Mouse (Mus musculus): ENCODE data around the gene Scn9a.
A peak's percentile ranks its signal among the peaks of the same experiment; 100 is the strongest.

Gene Scn9a

DNA sequence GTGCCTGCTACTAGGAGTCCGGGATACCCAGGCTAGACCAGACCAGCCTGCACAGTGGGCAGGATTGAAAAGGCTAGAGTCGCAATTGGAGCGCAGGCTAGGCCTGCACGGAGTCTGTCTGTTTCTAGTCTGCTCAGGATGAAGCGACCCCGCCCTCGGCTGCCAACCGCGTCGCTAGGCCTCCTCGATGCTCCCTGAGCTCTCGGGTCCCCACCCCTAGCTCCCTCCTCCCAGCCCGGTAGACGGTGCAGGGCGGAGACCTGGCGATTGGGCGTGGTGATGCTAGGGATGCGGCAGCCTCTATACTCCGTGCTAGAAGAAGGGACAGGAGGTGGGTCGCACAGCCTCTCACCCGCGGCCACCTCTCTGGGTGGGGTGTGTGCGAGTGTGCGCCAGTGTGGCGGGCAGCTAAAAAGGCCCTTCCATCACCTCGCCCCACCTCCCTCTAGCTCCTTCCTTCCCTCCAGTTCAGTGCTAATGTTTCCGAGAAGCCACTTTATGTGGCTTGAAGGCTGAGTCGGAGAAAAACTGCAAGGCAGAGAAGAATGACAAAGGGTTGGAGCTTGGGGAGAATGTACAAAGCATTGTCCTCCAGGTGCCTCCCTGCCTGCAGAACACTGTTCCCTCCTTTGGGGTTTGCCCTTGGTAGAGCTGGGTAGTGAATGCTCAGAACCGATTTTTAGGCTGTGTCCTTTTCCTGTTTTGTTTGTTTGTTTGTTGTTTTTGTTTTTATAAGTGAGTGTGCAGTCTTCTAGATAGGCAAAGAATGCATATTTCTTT lies at the start of gene Scn9a:
Gene Scn9a, minus strand, starts transcription at position 383 of the 780 bp plus-strand sequence.
- peak in 1 of 2 experiments; percentile 16 for DNase-seq

DNA sequence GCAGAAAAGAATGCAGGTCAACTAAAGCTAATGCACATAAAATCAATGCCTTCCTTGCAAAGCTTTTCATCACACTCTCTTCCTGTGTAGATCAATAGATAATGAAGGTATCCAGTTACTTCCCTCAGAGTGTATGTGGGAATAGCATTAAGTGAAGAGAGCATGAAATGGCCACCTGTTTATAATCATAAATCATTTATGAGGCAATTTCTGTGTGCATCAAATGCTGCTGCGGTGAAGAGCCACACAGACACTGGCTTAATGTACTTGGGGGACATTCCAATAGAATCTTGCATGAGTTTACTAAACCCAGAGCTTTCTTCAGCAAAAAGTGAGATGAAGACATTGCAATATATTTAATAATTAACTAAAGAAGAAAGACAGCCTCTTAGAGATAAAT lies 27.2 kb upstream of the Scn9a start:
- no peak for DNase-seq

DNA sequence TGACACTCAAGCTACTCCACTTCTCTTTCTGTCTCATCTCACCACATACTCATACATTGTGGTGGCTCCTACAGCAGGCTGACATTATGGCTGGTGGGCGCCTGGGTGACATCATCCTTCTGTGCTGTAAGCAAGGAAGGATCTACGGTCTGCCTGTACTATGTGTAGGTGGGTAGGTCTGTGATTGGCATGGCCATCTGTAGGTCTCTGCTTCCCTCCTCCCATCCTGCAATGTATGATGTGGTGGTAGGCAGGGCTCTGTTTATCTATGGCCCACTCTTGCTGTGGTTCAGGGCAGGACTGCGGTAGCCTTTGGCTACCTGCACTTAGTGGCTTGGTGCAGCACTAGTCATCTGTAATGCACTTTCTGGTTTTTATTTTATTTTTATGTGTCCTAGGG lies 21.7 kb upstream of the Scn9a start:
- no peak for DNase-seq

GRCm38 (mm10) chr2:66655431-66655830 lies 20.7 kb upstream of the Scn9a start:
- peak in 1 of 2 experiments; percentile 27 for DNase-seq

- DNase-seq: no peak
Measured at GRCm38 (mm10) chr2:66644384-66644783, 9.6 kb upstream of the Scn9a start.

DNA sequence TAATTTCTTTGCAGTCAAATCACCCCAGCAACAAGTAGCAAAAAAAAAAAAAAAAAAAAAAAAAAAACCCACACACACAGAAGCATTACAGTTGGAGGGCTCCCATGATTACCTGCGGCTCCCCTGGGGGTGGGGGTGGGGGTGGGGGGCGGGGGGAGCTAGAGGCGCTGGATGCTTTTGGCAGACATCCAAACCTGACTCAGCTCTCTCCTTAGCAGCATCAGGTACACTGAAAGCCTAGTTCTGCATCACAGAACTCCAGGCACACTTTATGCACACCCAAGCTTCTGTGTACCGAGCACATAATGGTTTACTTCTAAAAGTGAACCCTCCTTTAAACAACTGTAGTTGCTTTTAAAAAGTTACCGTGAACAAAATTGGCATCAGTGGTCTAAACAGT lies 2.0 kb downstream of the Scn9a start:
- no peak for DNase-seq

GRCm38 (mm10) chr2:66611091-66611490 lies 23.7 kb downstream of the Scn9a start:
- DNase-seq: no peak

- no peak for DNase-seq
Measured at GRCm38 (mm10) chr2:66597313-66597712, 37.4 kb downstream of the Scn9a start.

DNA sequence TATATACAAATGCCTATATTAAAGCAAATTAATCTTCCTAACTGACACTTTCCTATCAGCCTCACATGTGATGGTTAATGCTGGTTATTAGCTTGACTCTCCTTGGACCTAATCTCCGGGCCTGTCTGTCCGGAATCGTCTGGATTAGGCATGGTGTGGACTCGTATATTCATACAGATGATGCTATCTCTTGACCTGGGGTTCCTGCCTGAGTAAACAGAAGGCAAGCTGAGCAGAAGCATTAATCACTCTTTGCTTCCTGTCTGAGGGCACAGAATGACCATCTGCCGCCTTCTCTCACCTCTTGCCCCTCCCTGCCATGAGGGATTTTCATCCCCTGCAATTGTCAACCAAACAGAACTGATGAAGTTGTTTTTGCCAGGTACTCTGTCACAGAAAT lies 38.6 kb downstream of the Scn9a start:
- no peak for DNase-seq

DNA sequence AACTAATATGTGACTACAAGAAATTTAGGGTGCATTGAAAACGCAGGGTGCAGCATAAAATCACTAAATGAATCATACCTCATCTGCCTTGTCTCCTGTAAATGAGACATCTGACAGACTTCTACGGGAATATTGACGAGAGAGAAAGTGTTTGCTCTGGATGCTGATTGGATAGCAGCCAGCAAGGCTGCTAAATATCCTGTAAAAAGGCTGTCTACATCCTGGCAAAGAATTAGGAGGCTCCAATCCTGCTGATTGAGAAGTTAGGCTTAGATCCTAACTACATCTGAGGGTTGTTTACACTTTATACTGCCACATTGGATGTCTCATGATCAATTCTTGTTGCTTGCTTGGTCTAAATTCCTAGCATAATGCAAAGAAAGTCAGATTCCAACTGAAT lies 44.6 kb downstream of the Scn9a start:
- DNase-seq: no peak

DNA sequence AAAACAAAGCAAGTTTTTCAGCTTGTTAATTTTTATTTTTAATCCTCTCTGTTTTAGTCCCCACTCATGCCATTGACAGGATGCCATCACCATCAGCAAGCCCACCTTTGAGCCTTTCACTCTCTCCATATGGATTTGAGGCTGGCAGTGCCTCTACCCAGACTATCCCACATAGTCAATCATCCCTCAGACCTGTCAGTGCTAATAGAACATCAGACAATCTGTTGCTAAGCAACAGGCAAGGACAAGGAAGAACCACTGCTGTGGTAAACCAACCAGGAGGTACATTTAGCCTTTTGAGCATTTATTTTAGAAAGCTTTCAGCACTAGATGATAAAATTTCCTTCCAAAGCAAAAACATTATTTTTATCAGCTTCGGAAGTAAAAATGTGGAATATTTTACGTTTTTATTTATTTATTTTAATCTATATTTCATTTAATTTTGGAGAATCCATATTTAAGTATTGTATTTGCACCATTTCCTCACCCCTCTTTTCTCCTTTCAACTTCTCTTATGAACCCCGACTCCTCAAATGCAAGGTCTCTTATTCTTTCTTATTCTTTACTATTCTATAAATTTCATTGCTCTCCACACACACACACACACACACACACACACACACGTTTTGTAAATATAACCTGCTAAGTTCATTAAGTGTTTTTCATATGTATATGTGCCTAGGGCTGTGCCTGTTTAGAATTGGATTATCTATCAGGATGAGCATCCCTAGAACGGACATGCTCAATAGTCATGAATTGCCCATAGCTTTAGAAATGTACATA lies 54.5 kb downstream of the Scn9a start:
- DNase-seq: no peak

- DNase-seq: no peak
Measured at GRCm38 (mm10) chr2:66548254-66548653, 86.5 kb downstream of the Scn9a start.

DNA sequence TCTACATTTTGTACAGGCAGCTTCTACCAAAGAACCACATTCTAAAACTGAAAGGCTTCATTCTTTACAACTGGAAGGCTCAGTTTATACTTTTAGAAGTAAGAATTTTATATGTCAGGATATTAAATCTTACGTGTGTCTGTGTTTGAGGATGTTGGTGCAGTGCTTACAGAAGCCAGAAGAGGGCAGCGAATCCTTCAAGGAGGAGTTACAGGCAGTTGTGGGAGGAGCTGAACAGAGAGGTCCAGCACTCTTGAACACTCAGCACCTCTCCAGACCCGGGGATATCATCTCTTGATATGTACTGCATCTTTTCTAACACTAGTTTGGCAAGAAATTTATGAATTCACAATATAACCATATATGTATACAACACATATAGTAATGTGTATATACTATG lies 114.8 kb downstream of the Scn9a start:
- no peak for DNase-seq

- no peak for DNase-seq
Measured at GRCm38 (mm10) chr2:66511424-66511823, 123.3 kb downstream of the Scn9a start.

DNA sequence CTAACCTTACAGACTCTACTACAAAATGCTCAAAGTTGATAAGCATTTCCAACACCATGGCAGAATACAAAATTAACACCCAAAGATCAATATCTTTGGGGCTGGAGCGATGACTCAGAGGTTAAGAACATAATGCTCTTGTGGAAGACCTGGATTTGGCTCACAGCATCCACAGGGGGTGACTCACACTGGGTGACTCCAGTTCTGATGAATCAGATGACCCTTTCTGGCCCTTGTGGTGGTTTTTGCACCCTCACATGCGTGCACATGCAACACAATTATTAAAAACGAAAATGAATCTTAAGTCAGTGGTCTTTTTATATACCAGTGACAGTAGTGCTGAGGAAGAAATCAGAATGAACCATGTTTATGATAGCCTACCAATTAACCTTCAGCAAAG lies 126.7 kb downstream of the Scn9a start:
- DNase-seq: no peak

DNA sequence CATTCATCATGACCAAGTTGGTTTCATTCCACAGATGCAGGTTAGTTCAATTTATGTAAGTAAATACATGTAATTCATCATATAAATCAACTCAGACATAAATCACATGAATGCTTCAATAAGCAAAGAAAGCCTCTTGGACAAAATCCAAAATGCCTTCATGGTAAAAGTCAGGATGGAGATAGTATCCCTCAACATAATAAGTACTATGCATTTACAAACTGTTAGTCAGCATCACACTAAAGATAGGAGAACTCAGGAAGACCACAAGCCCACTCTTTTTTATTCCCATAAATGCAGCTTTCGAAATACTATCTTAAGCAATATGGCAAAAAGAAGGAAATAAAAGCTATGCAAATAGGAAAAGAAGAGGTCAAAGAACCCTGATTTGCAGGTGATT lies 127.1 kb downstream of the Scn9a start:
- no peak for DNase-seq

GRCm38 (mm10) chr2:66502158-66502557 lies 132.6 kb downstream of the Scn9a start:
- no peak for DNase-seq

GRCm38 (mm10) chr2:66494556-66494955 lies 140.2 kb downstream of the Scn9a start:
- no peak for DNase-seq

GRCm38 (mm10) chr2:66478395-66478794 lies 156.4 kb downstream of the Scn9a start:
- DNase-seq: no peak

DNA sequence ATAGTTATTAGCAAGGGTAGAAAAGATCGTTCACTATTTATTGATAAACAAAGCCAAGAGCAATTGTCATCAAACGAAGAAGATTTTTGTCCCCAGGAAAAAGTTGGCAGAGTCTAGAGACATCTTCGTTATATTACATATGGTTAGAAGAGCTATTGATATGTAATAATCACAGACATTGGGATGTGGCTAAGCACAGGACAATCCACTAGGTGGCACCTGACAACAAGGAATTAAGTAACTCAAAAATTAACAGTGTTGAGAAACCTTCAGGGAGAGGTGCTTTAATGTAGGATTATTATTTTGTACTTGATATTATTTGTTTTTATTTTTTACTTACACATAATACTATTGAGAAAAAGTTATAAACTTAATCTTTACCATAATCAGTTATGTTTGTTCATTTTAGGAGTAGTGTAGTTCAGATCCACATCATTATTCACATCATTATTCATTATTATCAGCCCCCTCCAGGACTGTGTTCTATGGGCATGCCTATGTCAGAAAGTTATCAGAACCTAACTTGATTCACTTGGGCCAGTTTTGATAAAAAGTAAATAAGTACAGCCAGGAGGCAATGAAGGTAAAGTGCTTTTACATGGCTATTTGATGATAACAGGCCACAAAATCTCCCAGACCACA lies 161.5 kb downstream of the Scn9a start:
- DNase-seq: no peak

DNA sequence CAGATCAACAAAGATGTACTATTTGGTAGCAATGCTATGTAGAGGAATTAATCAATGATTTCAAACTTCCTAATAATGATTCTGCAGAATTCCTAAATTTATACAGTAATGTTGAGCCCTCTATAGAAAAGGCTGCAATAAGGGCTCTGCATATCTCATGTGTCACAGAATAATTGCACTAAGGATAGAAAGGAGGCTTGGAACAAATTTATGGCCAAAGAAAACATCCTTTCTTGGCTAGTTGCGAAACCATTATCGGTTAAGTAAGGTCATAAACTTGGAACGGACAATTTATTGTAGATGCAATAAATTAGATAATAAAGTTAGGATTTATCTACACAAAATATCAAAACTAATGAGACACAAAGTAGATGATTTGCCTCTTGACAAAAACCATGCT lies 169.3 kb downstream of the Scn9a start:
- DNase-seq: no peak

GRCm38 (mm10) chr2:66464874-66465458 lies 169.8 kb downstream of the Scn9a start:
- DNase-seq: no peak

GRCm38 (mm10) chr2:66463916-66464315 lies 170.8 kb downstream of the Scn9a start:
- DNase-seq: no peak

Data from lung, postnatal 4 days (tissue).